ENCODE assay signal across 8 mouse cellular contexts in genomic region chr3:152190679-152191477, GRCm38 (mm10). TPM values are rescaled to one million over a fixed set of nuclear protein-coding genes. Genes with fewer than 3 reads are reported as not detected.
A peak's percentile ranks its signal among the peaks of the same experiment; 100 is the strongest.
DNase-seq lines count a peak whose midpoint lies in the region; ATAC-seq and TF ChIP-seq lines count a peak whose summit lies in the region.

No protein-coding gene starts in this region.

- 0 out of 2 replicates have a peak overlapping the region, but pooled peaks have one; percentile 20 for H3K9ac ChIP-seq in midbrain, embryonic 13.5 days (replicated peaks)
- peak overlapping the region; percentile 58 for H3K9ac ChIP-seq in limb, embryonic 12.5 days (replicated peaks)
- H3K9ac ChIP-seq in stomach, postnatal 0 days (ENCODE audit: low read length): peak overlapping the region; percentile 52; the same call in 1 of the 2 replicates

- peaks cover 16% of the 10 kb centered on the region for H3K4me1 ChIP-seq in midbrain, embryonic 13.5 days (replicated peaks)
- peaks cover 25% of the 10 kb centered on the region for H3K4me1 ChIP-seq in midbrain, embryonic 10.5 days
- H3K4me1 ChIP-seq in limb, embryonic 12.5 days (replicated peaks): peaks cover 19% of the 10 kb centered on the region
- 0 out of 2 replicates have a peak, but pooled peaks cover 2% of the 10 kb centered on the region for H3K4me1 ChIP-seq in stomach, postnatal 0 days (replicated peaks; ENCODE audit: control insufficient read depth, insufficient read depth)

- no peak for TF ChIP-seq CTCF in stomach, postnatal 0 days (IDR thresholded peaks at IDR 0.05; ENCODE audit: low read depth)

- ATAC-seq in midbrain, embryonic 13.5 days: no peak
- ATAC-seq in limb, embryonic 12.5 days (ENCODE audit: insufficient number of reproducible peaks, insufficient read depth, low FRiP score, low TSS enrichment, low read depth): no peak
- no peak for ATAC-seq in stomach, postnatal 0 days (ENCODE audit: low FRiP score, low TSS enrichment)

- 0 out of 2 replicates have a peak, but pooled peaks cover 4% of the 10 kb centered on the region for H3K36me3 ChIP-seq in midbrain, embryonic 13.5 days
- peaks cover 4% of the 10 kb centered on the region for H3K36me3 ChIP-seq in midbrain, embryonic 10.5 days
- H3K36me3 ChIP-seq in limb, embryonic 12.5 days: peaks cover 9% of the 10 kb centered on the region
- H3K36me3 ChIP-seq in stomach, postnatal 0 days (ENCODE audit: control insufficient read depth, insufficient read depth, low read length): no peaks in the 10 kb centered on the region

- peak overlapping the region; percentile 9; the same call in 1 of the 2 replicates for H3K4me3 ChIP-seq in midbrain, embryonic 13.5 days (replicated peaks)
- H3K4me3 ChIP-seq in midbrain, embryonic 10.5 days: no peak overlapping the region
- peak overlapping the region; percentile 35 for H3K4me3 ChIP-seq in limb, embryonic 12.5 days (replicated peaks)
- H3K4me3 ChIP-seq in stomach, postnatal 0 days (ENCODE audit: low read depth, low read length): peak overlapping the region; percentile 53

- 0 out of 2 replicates have a peak, but pooled peaks cover 2% of the 10 kb centered on the region for H3K27me3 ChIP-seq in midbrain, embryonic 13.5 days
- no peaks in the 10 kb centered on the region; the same call in 1 of the 2 replicates for H3K27me3 ChIP-seq in midbrain, embryonic 10.5 days (ENCODE audit: low read depth, poor library complexity, severe bottlenecking)
- H3K27me3 ChIP-seq in limb, embryonic 12.5 days: no peaks in the 10 kb centered on the region
- no peaks in the 10 kb centered on the region for H3K27me3 ChIP-seq in stomach, postnatal 0 days (ENCODE audit: control insufficient read depth, insufficient read depth, low read length)

- no peak for TF ChIP-seq EP300 in stomach, postnatal 0 days (optimal IDR thresholded peaks at IDR 0.05)

- no peaks in the 10 kb centered on the region for H3K9me3 ChIP-seq in midbrain, embryonic 13.5 days
- H3K9me3 ChIP-seq in midbrain, embryonic 10.5 days (replicated peaks): no peaks in the 10 kb centered on the region
- H3K9me3 ChIP-seq in limb, embryonic 12.5 days: no peaks in the 10 kb centered on the region
- no peaks in the 10 kb centered on the region for H3K9me3 ChIP-seq in stomach, postnatal 0 days (ENCODE audit: control insufficient read depth, low read length)

- WGBS in midbrain, embryonic 13.5 days: 78% methylated on average over 9 of the region's 9 CpGs
- WGBS in midbrain, embryonic 10.5 days: 85% methylated on average over 9 of the region's 9 CpGs
- 79% methylated on average over 9 of the region's 9 CpGs for WGBS in limb, embryonic 12.5 days
- 44% methylated on average over 9 of the region's 9 CpGs for WGBS in stomach, postnatal 0 days

- peak overlapping the region; percentile 29 for H3K4me2 ChIP-seq in midbrain, embryonic 13.5 days (replicated peaks)
- peak overlapping the region; percentile 61 for H3K4me2 ChIP-seq in limb, embryonic 12.5 days
- peak overlapping the region; percentile 60 for H3K4me2 ChIP-seq in stomach, postnatal 0 days (replicated peaks; ENCODE audit: low read depth)

- DNase-seq in adrenal gland, postnatal 10 days: peak; percentile 37
- no peak for DNase-seq in adrenal gland, postnatal 14 days
- DNase-seq in midbrain, embryonic 10.5 days (ENCODE audit: low spot score): no peak
- DNase-seq in stomach, postnatal 0 days (ENCODE audit: low spot score): no peak
- no peak for DNase-seq in right cerebral cortex, postnatal 10 days (ENCODE audit: low spot score in 2 of 2)
- DNase-seq in embryo, embryonic 9.5 days (ENCODE audit: extremely low spot score): no peak

- no peak overlapping the region for H3K27ac ChIP-seq in midbrain, embryonic 13.5 days
- H3K27ac ChIP-seq in midbrain, embryonic 10.5 days (replicated peaks): no peak overlapping the region
- peak overlapping the region; percentile 54 for H3K27ac ChIP-seq in limb, embryonic 12.5 days
- H3K27ac ChIP-seq in stomach, postnatal 0 days (replicated peaks): 0 out of 2 replicates have a peak overlapping the region, but pooled peaks have one; percentile 36

RNA-seq across cellular contexts. Expression of gene Dnajb4, which starts 19.2 kb away (rescaled TPM):
- 10 to 100 TPM; 41.2 to 41.6 TPM for total RNA-seq in adrenal gland, postnatal 10 days (2021)
- total RNA-seq in adrenal gland, postnatal 14 days (2021): 38.6 and 45.2 TPM in 2 replicates
- polyA plus RNA-seq in midbrain, embryonic 13.5 days (2015; fragmentation: Nextera tagmentation; extraction: Ambion mirVana): 33.9 and 37.8 TPM in 2 replicates
- 20.1 and 22.6 TPM in 2 replicates for polyA plus RNA-seq in midbrain, embryonic 10.5 days (2016; fragmentation: Nextera tagmentation; extraction: Ambion mirVana)
- polyA plus RNA-seq in limb, embryonic 12.5 days (2016; fragmentation: Nextera tagmentation; extraction: Ambion mirVana): 35.2 and 36.8 TPM in 2 replicates
- 26.4 and 29.0 TPM in 2 replicates for polyA plus RNA-seq in stomach, postnatal 0 days (2015; fragmentation: Nextera tagmentation; extraction: Ambion mirVana)

RNA-seq across cellular contexts. Expression of gene Fubp1, which starts 19.3 kb away (rescaled TPM):
- 100 to 1,000 TPM; 101 to 147 TPM for total RNA-seq in adrenal gland, postnatal 10 days (2021)
- 149 and 160 TPM in 2 replicates for total RNA-seq in adrenal gland, postnatal 14 days (2021)
- polyA plus RNA-seq in midbrain, embryonic 13.5 days (2015; fragmentation: Nextera tagmentation; extraction: Ambion mirVana): 353 and 372 TPM in 2 replicates
- polyA plus RNA-seq in midbrain, embryonic 10.5 days (2016; fragmentation: Nextera tagmentation; extraction: Ambion mirVana): 411 and 422 TPM in 2 replicates
- 403 and 416 TPM in 2 replicates for polyA plus RNA-seq in limb, embryonic 12.5 days (2016; fragmentation: Nextera tagmentation; extraction: Ambion mirVana)
- polyA plus RNA-seq in stomach, postnatal 0 days (2015; fragmentation: Nextera tagmentation; extraction: Ambion mirVana): 60.2 and 60.5 TPM in 2 replicates

RNA-seq across cellular contexts. Expression of gene Gipc2, which starts 24.8 kb away (rescaled TPM):
- total RNA-seq in adrenal gland, postnatal 10 days (2021): 1 to 10 TPM in 1 of 2 experiments, under 1 TPM in 1; 0.94 to 1.7 TPM
- total RNA-seq in adrenal gland, postnatal 14 days (2021): 0.96 and 2.8 TPM in 2 replicates
- 3.4 and 5.3 TPM in 2 replicates for polyA plus RNA-seq in midbrain, embryonic 13.5 days (2015; fragmentation: Nextera tagmentation; extraction: Ambion mirVana)
- 0.95 and 1.5 TPM in 2 replicates for polyA plus RNA-seq in midbrain, embryonic 10.5 days (2016; fragmentation: Nextera tagmentation; extraction: Ambion mirVana)
- polyA plus RNA-seq in limb, embryonic 12.5 days (2016; fragmentation: Nextera tagmentation; extraction: Ambion mirVana): 2.6 and 4.3 TPM in 2 replicates
- 76.1 and 82.5 TPM in 2 replicates for polyA plus RNA-seq in stomach, postnatal 0 days (2015; fragmentation: Nextera tagmentation; extraction: Ambion mirVana)

Comparison
In these comparisons a context has a peak if more than half of its experiments do, and no peak if none do; other contexts are left out.
1. H3K27ac ChIP-seq: peak in limb, embryonic 12.5 days (single experiment) and stomach, postnatal 0 days (single experiment); none in midbrain, embryonic 13.5 days (single experiment) and midbrain, embryonic 10.5 days (single experiment).
2. RNA of gene Gipc2, which starts 24.8 kb away (polyA plus RNA-seq): 76.1 to 82.5 TPM in stomach, postnatal 0 days; 2.6 to 4.3 TPM in limb, embryonic 12.5 days, 3.4 to 5.3 TPM in midbrain, embryonic 13.5 days and 0.95 to 1.5 TPM in midbrain, embryonic 10.5 days; every median in the first group is over 10 times any median in the second.
3. Peak in every context shown above with its lines, with median percentiles within 50 percentile points of each other: H3K4me2 ChIP-seq and H3K9ac ChIP-seq.